Mouse (Mus musculus): ENCODE data around the gene Mesp2.

Mesp2 gene

DNA sequence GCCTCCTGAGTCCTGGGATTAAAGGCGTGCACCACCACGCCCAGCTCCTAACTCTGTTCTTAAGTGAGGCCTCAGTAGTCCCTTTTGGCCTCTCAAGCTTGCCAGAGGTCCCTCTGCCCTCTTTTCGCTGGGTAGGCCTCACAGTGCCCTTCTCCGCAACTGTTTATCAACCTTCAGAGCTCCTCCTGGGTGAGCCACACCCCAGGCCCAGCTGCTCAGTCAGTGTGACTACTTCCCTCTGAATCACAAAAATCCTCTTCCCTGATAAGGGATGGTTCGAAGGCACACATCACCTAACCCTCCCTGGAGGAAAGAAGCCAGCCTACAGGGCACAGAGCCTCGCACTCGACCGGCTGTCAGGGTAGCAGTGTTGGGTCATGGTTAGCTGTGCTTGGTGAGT, 51.3 kb downstream of the Mesp2 start:
- no peak for DNase-seq (ENCODE audit: low spot score in 2 of 2)
